Mouse (Mus musculus) cortical plate, adult 2 months (tissue): ENCODE measurements at regions not wholly inside any gene's neighbourhood (a gene's known extent, or its start where the extent isn't known, plus 50 kb on each side); places are given as distances from the start of the nearest gene placed in this dataset.

Source experiments
- H3K27ac ChIP-seq: fragments of 200-500 bp; 2 replicates; pipeline ENCODE4 v1.5.1; 2012; ENCODE audit warnings: low read length, control low read depth, inconsistent platforms; ENCODE audit not compliant: insufficient read depth
- H3K4me1 ChIP-seq: fragments of 200-500 bp; 2 replicates; pipeline ENCODE4 v1.6.1; 2011; ENCODE audit warnings: low read length; ENCODE audit not compliant: control insufficient read depth, insufficient read depth
- H3K4me3 ChIP-seq: fragments of 200-500 bp; 2 replicates; pipeline ENCODE4 v1.5.1; 2011; ENCODE audit warnings: mild to moderate bottlenecking, low read length, control low read depth; ENCODE audit not compliant: insufficient read depth
- CTCF ChIP-seq: fragments of 200-500 bp; IDR thresholded peaks from 2 replicates; pipeline ENCODE4 v1.5.1; 2011; ENCODE audit warnings: mild to moderate bottlenecking, control low read depth, low read length; ENCODE audit not compliant: insufficient read depth; ENCODE audit errors: extremely low read depth
- POLR2A ChIP-seq: fragments of 200-500 bp; IDR thresholded peaks from 2 replicates; pipeline ENCODE4 v1.6.1; 2011; ENCODE audit warnings: mild to moderate bottlenecking, low read length, control low read depth; ENCODE audit not compliant: insufficient read depth; ENCODE audit errors: extremely low read depth

- Histone ChIP-seq H3K4me3 (no peak overlapping the region), H3K27ac (no peak overlapping the region), H3K4me1 (no peaks in the 10 kb centered on the region; the same call in 1 of the 2 replicates)
- TF ChIP-seq POLR2A = no peak
- no peak for TF ChIP-seq CTCF
Observed at GRCm38 (mm10) chr1:34761436-34761835, 81.4 kb downstream of the Fam168b start.

- H3K4me3 ChIP-seq = no peak overlapping the region
- no peak for TF ChIP-seq CTCF
- no peak for TF ChIP-seq POLR2A
- no peaks in the 10 kb centered on the region; the same call in 1 of the 2 replicates for H3K4me1 ChIP-seq
- no peak overlapping the region for H3K27ac ChIP-seq
Observed at GRCm38 (mm10) chr1:34761870-34762269, 81.0 kb downstream of the Fam168b start.
